Mouse (Mus musculus): ENCODE measurements around the gene Mindy2. TPM values are rescaled to one million over a fixed set of nuclear protein-coding genes. Genes with fewer than 3 reads are reported as not detected.

The Mindy2 gene
- polyA plus RNA-seq, 1 experiment from 2014 or later = 8.2 TPM

- ATAC-seq (no peak), DNase-seq (no peak)
- no peak overlapping the region for H3K9ac ChIP-seq (replicated peaks)
- TF ChIP-seq EP300 (IDR thresholded peaks at IDR 0.05; ENCODE audit: low read depth) = no peak
- no peak for TF ChIP-seq CTCF (IDR thresholded peaks at IDR 0.05; ENCODE audit: low read depth)
- 62% methylated on average over 2 of the region's 2 CpGs for WGBS (ENCODE audit: insufficient replicate concordance)
- H3K27me3 ChIP-seq (ENCODE audit: insufficient read depth, low read length) = no peaks in the 10 kb centered on the region
- no peaks in the 10 kb centered on the region for H3K36me3 ChIP-seq (replicated peaks; ENCODE audit: insufficient read depth, low read length)
- H3K9me3 ChIP-seq (ENCODE audit: low read length) = no peaks in the 10 kb centered on the region
- H3K4me1 ChIP-seq (ENCODE audit: insufficient read depth) = peaks cover 30% of the 10 kb centered on the region
- 0 out of 2 replicates have a peak overlapping the region, but pooled peaks have one; percentile 4 for H3K4me2 ChIP-seq (ENCODE audit: low read depth, low read length)
- no peak overlapping the region for H3K4me3 ChIP-seq (ENCODE audit: low read depth, low read length)
- no peak overlapping the region for H3K27ac ChIP-seq (ENCODE audit: low read depth)
These were observed 35.1 kb upstream of the Mindy2 start for GRCm38 (mm10) chr9:70691772-70692693.

- ATAC-seq = no peak
- no peaks in the 10 kb centered on the region for H3K9me3 ChIP-seq (ENCODE audit: low read length)
- H3K4me3 ChIP-seq (ENCODE audit: low read depth, low read length) = no peak overlapping the region
- no peak for DNase-seq
- H3K4me2 ChIP-seq (ENCODE audit: low read depth, low read length) = no peak overlapping the region
- H3K9ac ChIP-seq (replicated peaks) = no peak overlapping the region
- no peaks in the 10 kb centered on the region for H3K36me3 ChIP-seq (replicated peaks; ENCODE audit: insufficient read depth, low read length)
- TF ChIP-seq EP300 (IDR thresholded peaks at IDR 0.05; ENCODE audit: low read depth) (peak; percentile 57; the same call in 1 of the 2 replicates), CTCF (IDR thresholded peaks at IDR 0.05; ENCODE audit: low read depth) (no peak)
- no peaks in the 10 kb centered on the region for H3K27me3 ChIP-seq (ENCODE audit: insufficient read depth, low read length)
- H3K27ac ChIP-seq (ENCODE audit: low read depth) = no peak overlapping the region
- peaks cover 28% of the 10 kb centered on the region for H3K4me1 ChIP-seq (ENCODE audit: insufficient read depth)
These were observed 33.6 kb upstream of the Mindy2 start for GRCm38 (mm10) chr9:70690579-70690978.

DNA sequence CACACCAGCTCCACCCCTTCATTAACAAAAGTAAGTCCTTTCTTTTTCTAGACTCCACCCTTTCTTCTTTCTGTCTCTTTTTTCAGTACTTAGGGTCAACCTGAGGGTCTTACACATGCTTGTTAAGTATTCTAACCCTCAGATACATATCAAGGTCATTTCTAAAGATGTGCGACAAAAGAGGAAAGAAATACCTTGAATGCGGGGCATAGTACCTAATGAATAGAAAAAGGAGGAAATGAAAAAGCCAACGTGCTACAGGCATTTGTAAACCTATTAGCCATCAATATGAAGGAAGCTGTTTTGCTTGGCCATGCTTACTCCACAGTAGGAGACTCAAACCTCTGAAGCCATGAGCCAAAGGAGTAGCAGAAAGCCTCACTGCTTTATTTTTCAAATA, 33.0 kb upstream of the Mindy2 start:
- 68% methylated on average over 3 of the region's 3 CpGs for whole genome bisulfite sequencing (ENCODE audit: insufficient replicate concordance)
- Histone ChIP-seq H3K4me2 (ENCODE audit: low read depth, low read length) (peak overlapping the region; percentile 34), H3K27ac (ENCODE audit: low read depth) (no peak overlapping the region), H3K9me3 (ENCODE audit: low read length) (no peaks in the 10 kb centered on the region), H3K4me3 (ENCODE audit: low read depth, low read length) (no peak overlapping the region), H3K27me3 (ENCODE audit: insufficient read depth, low read length) (no peaks in the 10 kb centered on the region), H3K36me3 (replicated peaks; ENCODE audit: insufficient read depth, low read length) (no peaks in the 10 kb centered on the region), H3K4me1 (ENCODE audit: insufficient read depth) (peaks cover 34% of the 10 kb centered on the region), H3K9ac (replicated peaks) (no peak overlapping the region)
- no peak for ATAC-seq
- TF ChIP-seq EP300 (IDR thresholded peaks at IDR 0.05; ENCODE audit: low read depth) (no peak), CTCF (IDR thresholded peaks at IDR 0.05; ENCODE audit: low read depth) (no peak)
- no peak for DNase-seq

DNA sequence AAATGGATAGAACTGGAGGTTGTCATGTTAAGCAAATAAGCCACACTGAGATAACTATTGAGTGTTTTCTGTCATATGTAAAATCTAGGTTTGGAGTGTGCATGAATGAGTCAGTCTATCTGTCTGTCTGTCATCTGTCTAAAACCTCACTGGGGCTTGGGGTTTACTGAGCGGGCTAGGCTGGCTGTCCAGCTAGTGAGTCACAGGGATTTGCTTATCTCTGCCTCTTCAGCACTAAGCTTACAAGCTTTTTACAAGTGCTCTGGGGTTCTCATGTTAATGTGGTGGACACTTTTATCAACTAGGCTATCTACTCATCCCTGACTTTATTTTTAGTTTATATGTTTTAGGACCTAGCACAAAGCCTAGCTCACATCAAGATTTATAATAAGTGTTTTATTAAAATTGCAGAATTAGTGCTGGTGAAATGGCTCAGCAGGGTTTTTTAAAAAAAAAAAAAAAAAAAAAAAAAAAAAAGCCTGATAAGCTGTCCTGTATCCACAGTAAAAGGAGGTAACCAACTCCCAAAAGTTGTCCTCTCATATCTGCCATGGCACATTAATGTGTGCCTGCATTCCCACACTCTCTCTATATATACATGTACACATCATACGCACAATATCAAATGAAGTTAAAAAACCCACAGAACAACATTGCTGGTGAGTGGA, 31.5 kb upstream of the Mindy2 start:
- Histone ChIP-seq H3K4me1 (ENCODE audit: insufficient read depth) (peaks cover 33% of the 10 kb centered on the region), H3K9ac (replicated peaks) (no peak overlapping the region), H3K9me3 (ENCODE audit: low read length) (no peaks in the 10 kb centered on the region), H3K36me3 (replicated peaks; ENCODE audit: insufficient read depth, low read length) (no peaks in the 10 kb centered on the region), H3K4me2 (ENCODE audit: low read depth, low read length) (no peak overlapping the region), H3K4me3 (ENCODE audit: low read depth, low read length) (no peak overlapping the region), H3K27me3 (ENCODE audit: insufficient read depth, low read length) (no peaks in the 10 kb centered on the region), H3K27ac (ENCODE audit: low read depth) (no peak overlapping the region)
- TF ChIP-seq CTCF (IDR thresholded peaks at IDR 0.05; ENCODE audit: low read depth) = no peak
- no peak for ATAC-seq
- WGBS (ENCODE audit: insufficient replicate concordance) = 69% methylated on average over 2 of the region's 2 CpGs
- DNase-seq = no peak

GRCm38 (mm10) chr9:70682202-70682601, 25.2 kb upstream of the Mindy2 start:
- H3K27me3 ChIP-seq (ENCODE audit: insufficient read depth, low read length) = no peaks in the 10 kb centered on the region
- 37% methylated on average over 1 of the region's 1 CpGs for WGBS (ENCODE audit: insufficient replicate concordance)
- peaks cover 19% of the 10 kb centered on the region for H3K4me1 ChIP-seq (ENCODE audit: insufficient read depth)
- peak overlapping the region; percentile 70 for H3K4me2 ChIP-seq (ENCODE audit: low read depth, low read length)
- H3K36me3 ChIP-seq (replicated peaks; ENCODE audit: insufficient read depth, low read length) = no peaks in the 10 kb centered on the region
- no peak for DNase-seq
- no peak overlapping the region; the same call in none of the 2 replicates for H3K9ac ChIP-seq (replicated peaks)
- H3K27ac ChIP-seq (ENCODE audit: low read depth) = no peak overlapping the region
- no peak for TF ChIP-seq EP300 (IDR thresholded peaks at IDR 0.05; ENCODE audit: low read depth)
- no peak for TF ChIP-seq CTCF (IDR thresholded peaks at IDR 0.05; ENCODE audit: low read depth)
- no peak for ATAC-seq
- no peaks in the 10 kb centered on the region for H3K9me3 ChIP-seq (ENCODE audit: low read length)
- H3K4me3 ChIP-seq (ENCODE audit: low read depth, low read length) = peak overlapping the region; percentile 95

All from liver, postnatal 0 days (tissue).